Mouse (Mus musculus) E14TG2a.4 (cell line): ENCODE data around the gene Ostm1.

Experiments
- CTCF ChIP-seq: conservative IDR thresholded peaks from 2 replicates; pipeline ENCODE4 v1.5.1; 2014; ENCODE audit warnings: low read length
- NANOG ChIP-seq: IDR thresholded peaks from 2 replicates; pipeline ENCODE4 v1.6.1; 2014; ENCODE audit warnings: borderline replicate concordance, low read length, mixed read lengths
- POU5F1 ChIP-seq: IDR thresholded peaks from 2 replicates; pipeline ENCODE4 v1.6.1; 2014; ENCODE audit warnings: low read length, borderline replicate concordance

GRCm38 (mm10) chr10:42696361-42696760 is 112.7 kb downstream of the Ostm1 start:
- TF ChIP-seq CTCF: no peak
- TF ChIP-seq POU5F1: no peak
- no peak for TF ChIP-seq NANOG
